Mouse (Mus musculus) lung, embryonic 14.5 days (tissue): ENCODE data around the gene Fignl1. TPM values are rescaled to one million over a fixed set of nuclear protein-coding genes. Genes with fewer than 3 reads are reported as not detected.

Experiments used
- ATAC-seq: fragments of 200-750 bp; cut with Nextera tagmentation; 2 replicates; pipeline ENCODE4 v1.8.0; 2017; ENCODE audit warnings: mild to moderate bottlenecking, moderate TSS enrichment, moderate library complexity; ENCODE audit not compliant: insufficient read depth
- DNase-seq: peaks from one replicate; pipeline ENCODE4 v3.0.0-alpha.2; 2015
- H3K27ac ChIP-seq: fragments of 300-500 bp; sonication (generic); 2 replicates; pipeline ENCODE4 v1.5.1; 2014; ENCODE audit warnings: low read depth, mild to moderate bottlenecking, moderate library complexity
- H3K27me3 ChIP-seq: fragments of 300-500 bp; sonication (generic); 2 replicates; pipeline ENCODE4 v1.6.1; 2014; ENCODE audit warnings: low read length, control low read depth; ENCODE audit not compliant: insufficient read depth
- H3K36me3 ChIP-seq: fragments of 300-500 bp; sonication (generic); 2 replicates; pipeline ENCODE4 v1.6.1; 2014; ENCODE audit warnings: control low read depth; ENCODE audit not compliant: insufficient read depth
- H3K4me1 ChIP-seq: fragments of 300-500 bp; sonication (generic); 2 replicates; pipeline ENCODE4 v1.6.1; 2014; ENCODE audit warnings: antibody characterized with exemption, control low read depth; ENCODE audit not compliant: insufficient read depth
- H3K4me2 ChIP-seq: fragments of 300-500 bp; sonication (generic); 2 replicates; pipeline ENCODE4 v1.6.1; 2014; ENCODE audit warnings: mild to moderate bottlenecking
- H3K4me3 ChIP-seq: fragments of 300-500 bp; sonication (generic); 2 replicates; pipeline ENCODE4 v1.5.1; 2014; ENCODE audit warnings: low read depth, low read length
- H3K9ac ChIP-seq: fragments of 300-500 bp; sonication (generic); 2 replicates; pipeline ENCODE4 v1.6.1; 2014
- H3K9me3 ChIP-seq: fragments of 300-500 bp; sonication (generic); 2 replicates; pipeline ENCODE4 v1.6.1; 2016; ENCODE audit warnings: low read depth, low read length, control low read depth
- CTCF ChIP-seq: IDR thresholded peaks from 2 replicates; pipeline ENCODE4 v1.5.1; 2016; ENCODE audit warnings: antibody characterized with exemption, low read depth
- WGBS: fragments of 180-500 bp; shearing (Covaris S2); extraction: QIAGEN DNeasy Blood & Tissue Kit; methylation state at CpG from one replicate; pipeline ENCODE4 v1.1.7; 2014; 5-methylcytosine and 5-hydroxymethylcytosine counted together
- polyA plus RNA-seq: library from polyadenylated mRNA; unstranded; fragments of >200 nt; fragmentation: Nextera tagmentation; extraction: Ambion mirVana; gene quantifications from 2 replicates; pipeline ENCODE4 v1.2.1, GENCODE M21; 2014

Fignl1 gene
- polyA plus RNA-seq, 1 experiment from 2014 or later: 97.5 TPM

- Histone ChIP-seq H3K4me3 (no peak overlapping the region), H3K27ac (peak overlapping the region; percentile 96), H3K9me3 (no peaks in the 10 kb centered on the region), H3K9ac (no peak overlapping the region), H3K4me2 (no peak overlapping the region), H3K36me3 (no peaks in the 10 kb centered on the region), H3K27me3 (no peaks in the 10 kb centered on the region), H3K4me1 (peaks cover 70% of the 10 kb centered on the region)
- WGBS: 26% methylated on average over 6 of the region's 6 CpGs
- DNase-seq (no peak), ATAC-seq (no peak)
- TF ChIP-seq CTCF: no peak
Measured at GRCm38 (mm10) chr11:11832755-11833084, 24.0 kb upstream of the Fignl1 start.

DNA sequence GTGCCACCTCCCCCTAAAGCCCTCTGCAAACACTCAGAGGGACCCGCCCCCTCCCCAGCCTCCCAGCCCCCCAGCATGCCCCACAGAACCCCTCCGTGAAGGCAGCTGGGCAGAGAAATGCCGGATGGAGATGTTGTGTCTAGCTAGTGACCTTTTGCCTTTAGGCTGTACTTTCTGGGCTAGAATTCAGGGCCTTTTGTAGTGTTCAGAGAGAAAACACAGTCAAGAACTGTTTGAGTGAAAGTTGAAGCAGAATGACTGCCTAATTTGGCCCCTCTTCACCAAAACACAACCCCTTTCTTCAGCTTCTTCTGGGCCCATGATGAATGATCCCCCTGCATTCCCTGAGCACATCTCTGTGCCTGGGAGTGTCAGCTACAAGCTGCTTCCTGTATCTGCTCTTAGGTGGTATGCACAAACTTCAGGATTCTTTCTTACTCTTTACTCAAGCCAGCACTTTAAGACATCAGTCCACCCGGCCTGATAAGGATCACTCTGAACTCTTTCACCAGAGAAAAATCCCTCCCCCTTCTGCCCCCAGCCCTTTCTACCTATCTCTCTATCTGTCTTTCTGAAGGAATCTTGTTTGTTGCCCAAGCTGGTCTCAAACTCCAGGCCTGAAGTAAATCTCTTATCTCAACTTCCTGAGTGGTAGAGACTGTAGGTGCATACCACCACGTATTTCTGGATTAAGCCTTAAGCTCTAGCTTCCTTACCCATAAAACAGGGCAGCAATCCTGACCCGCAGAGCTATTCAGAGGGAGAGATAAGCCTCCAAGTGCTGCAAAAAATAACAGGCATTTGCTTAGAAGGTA is 23.4 kb upstream of the Fignl1 start:
- H3K4me1 ChIP-seq: peaks cover 67% of the 10 kb centered on the region
- H3K9me3 ChIP-seq: no peaks in the 10 kb centered on the region
- DNase-seq (peak; percentile 86), ATAC-seq (peak; percentile 59)
- H3K9ac ChIP-seq: peak overlapping the region; percentile 34
- no peak overlapping the region for H3K4me3 ChIP-seq
- no peak for TF ChIP-seq CTCF
- peak overlapping the region; percentile 40 for H3K4me2 ChIP-seq
- H3K27me3 ChIP-seq: no peaks in the 10 kb centered on the region
- WGBS: 4% methylated on average over 6 of the region's 6 CpGs
- H3K27ac ChIP-seq: peak overlapping the region; percentile 96
- H3K36me3 ChIP-seq: no peaks in the 10 kb centered on the region

GRCm38 (mm10) chr11:11831526-11831925 is 22.8 kb upstream of the Fignl1 start:
- Histone ChIP-seq H3K4me1 (peaks cover 63% of the 10 kb centered on the region), H3K36me3 (no peaks in the 10 kb centered on the region), H3K4me3 (no peak overlapping the region), H3K9me3 (no peaks in the 10 kb centered on the region), H3K27ac (peak overlapping the region; percentile 96), H3K27me3 (no peaks in the 10 kb centered on the region), H3K9ac (peak overlapping the region; percentile 34), H3K4me2 (peak overlapping the region; percentile 40)
- TF ChIP-seq CTCF: no peak
- 8% methylated on average over 6 of the region's 6 CpGs for WGBS
- ATAC-seq (no peak), DNase-seq (no peak)

GRCm38 (mm10) chr11:11830884-11831495 is 22.2 kb upstream of the Fignl1 start:
- WGBS: 15% methylated on average over 12 of the region's 12 CpGs
- Histone ChIP-seq H3K4me3 (no peak overlapping the region), H3K4me2 (peak overlapping the region; percentile 24; the same call in 1 of the 2 replicates), H3K36me3 (no peaks in the 10 kb centered on the region), H3K27ac (peak overlapping the region; percentile 96), H3K9me3 (no peaks in the 10 kb centered on the region), H3K4me1 (peaks cover 59% of the 10 kb centered on the region), H3K27me3 (no peaks in the 10 kb centered on the region), H3K9ac (0 out of 2 replicates have a peak overlapping the region, but pooled peaks have one; percentile 18)
- TF ChIP-seq CTCF: no peak
- ATAC-seq (no peak), DNase-seq (peak; percentile 49)

GRCm38 (mm10) chr11:11829161-11830000 is 20.6 kb upstream of the Fignl1 start:
- peak; percentile 85 for DNase-seq
- Histone ChIP-seq H3K9me3 (no peaks in the 10 kb centered on the region), H3K27me3 (no peaks in the 10 kb centered on the region), H3K36me3 (no peaks in the 10 kb centered on the region), H3K4me1 (peaks cover 59% of the 10 kb centered on the region), H3K27ac (peak overlapping the region; percentile 96), H3K4me2 (peak overlapping the region; percentile 43), H3K4me3 (peak overlapping the region; percentile 5; the same call in 1 of the 2 replicates), H3K9ac (peak overlapping the region; percentile 17; the same call in 1 of the 2 replicates)
- ATAC-seq: peak; percentile 80
- 24% methylated on average over 11 of the region's 11 CpGs for WGBS
- no peak for TF ChIP-seq CTCF

GRCm38 (mm10) chr11:11828761-11829160 is 20.0 kb upstream of the Fignl1 start:
- no peaks in the 10 kb centered on the region for H3K27me3 ChIP-seq
- peak; percentile 54 for DNase-seq
- 0 out of 2 replicates have a peak overlapping the region, but pooled peaks have one; percentile 4 for H3K9ac ChIP-seq
- peak overlapping the region; percentile 43 for H3K4me2 ChIP-seq
- ATAC-seq: peak; percentile 42
- peak overlapping the region; percentile 5; the same call in 1 of the 2 replicates for H3K4me3 ChIP-seq
- H3K36me3 ChIP-seq: no peaks in the 10 kb centered on the region
- H3K27ac ChIP-seq: peak overlapping the region; percentile 96
- H3K4me1 ChIP-seq: peaks cover 64% of the 10 kb centered on the region
- H3K9me3 ChIP-seq: no peaks in the 10 kb centered on the region
- 15% methylated on average over 6 of the region's 6 CpGs for WGBS
- no peak for TF ChIP-seq CTCF
